Mouse (Mus musculus) CD8-positive naive resting alpha-beta T cell, adult 2 months (primary cell): ENCODE measurements at regions not wholly inside any gene's neighbourhood (a gene's known extent, or its start where the extent isn't known, plus 50 kb on each side); places are given as distances from the start of the nearest gene placed in this dataset.

Experiments
- DNase-seq, 2 experiments: peaks; one replicate each; pipeline ENCODE4 v3.0.0; 2022; ENCODE audit warnings: low read depth in 2 of 2, low spot score in 2 of 2

GRCm38 (mm10) chr6:51044873-51045272 lies 387.6 kb upstream of the Nfe2l3 start:
- DNase-seq = no peak

GRCm38 (mm10) chr6:51052451-51052921 lies 380.0 kb upstream of the Nfe2l3 start:
- no peak for DNase-seq

GRCm38 (mm10) chr6:51057229-51057628 lies 375.2 kb upstream of the Nfe2l3 start:
- DNase-seq = no peak

GRCm38 (mm10) chr6:51059923-51060847 lies 372.3 kb upstream of the Nfe2l3 start:
- DNase-seq = no peak

GRCm38 (mm10) chr6:51060848-51061535 lies 371.5 kb upstream of the Nfe2l3 start:
- DNase-seq = no peak

GRCm38 (mm10) chr6:51065156-51065555 lies 367.3 kb upstream of the Nfe2l3 start:
- no peak for DNase-seq

GRCm38 (mm10) chr6:51067332-51067731 lies 365.1 kb upstream of the Nfe2l3 start:
- DNase-seq = no peak

- no peak for DNase-seq
Observed at GRCm38 (mm10) chr6:51069945-51070344, 362.5 kb upstream of the Nfe2l3 start.

GRCm38 (mm10) chr6:51071243-51071642 lies 361.2 kb upstream of the Nfe2l3 start:
- DNase-seq = no peak

GRCm38 (mm10) chr6:51075026-51075425 lies 357.4 kb upstream of the Nfe2l3 start:
- no peak for DNase-seq

- no peak for DNase-seq
Observed at GRCm38 (mm10) chr6:51076861-51077768, 355.4 kb upstream of the Nfe2l3 start.

- DNase-seq = no peak
Observed at GRCm38 (mm10) chr6:51077769-51078096, 354.7 kb upstream of the Nfe2l3 start.

- no peak for DNase-seq
Observed at GRCm38 (mm10) chr6:51078353-51078966, 354.0 kb upstream of the Nfe2l3 start.

GRCm38 (mm10) chr6:51078967-51079355 lies 353.5 kb upstream of the Nfe2l3 start:
- DNase-seq = no peak

- DNase-seq = no peak
Observed at GRCm38 (mm10) chr6:51081056-51081455, 351.4 kb upstream of the Nfe2l3 start.

- no peak for DNase-seq
Observed at GRCm38 (mm10) chr6:51084656-51085055, 347.8 kb upstream of the Nfe2l3 start.

GRCm38 (mm10) chr6:51085547-51085946 lies 346.9 kb upstream of the Nfe2l3 start:
- no peak for DNase-seq

- no peak for DNase-seq
Observed at GRCm38 (mm10) chr6:51086347-51086746, 346.1 kb upstream of the Nfe2l3 start.

GRCm38 (mm10) chr6:51087806-51088205 lies 344.7 kb upstream of the Nfe2l3 start:
- DNase-seq = no peak

GRCm38 (mm10) chr6:51088641-51089372 lies 343.7 kb upstream of the Nfe2l3 start:
- DNase-seq = no peak
